Mouse (Mus musculus): ENCODE data around the gene Efhc1. TPM values are rescaled to one million over a fixed set of nuclear protein-coding genes. Genes with fewer than 3 reads are reported as not detected.

The Efhc1 gene
- total and polyA plus RNA-seq, 2 experiments from 2014 or later, result 1.6 to 15.6 TPM

GRCm38 (mm10) chr1:20925926-20926325 is 25.5 kb upstream of the Efhc1 start:
- Histone ChIP-seq H3K9ac (replicated peaks; ENCODE audit: low read length, poor library complexity, severe bottlenecking) (no peak overlapping the region), H3K4me2 (ENCODE audit: low read depth, low read length, poor library complexity, severe bottlenecking) (no peak overlapping the region), H3K27ac (ENCODE audit: low read depth, low read length) (no peak overlapping the region), H3K4me3 (ENCODE audit: low read depth, low read length) (no peak overlapping the region), H3K9me3 (ENCODE audit: low read length) (no peaks in the 10 kb centered on the region), H3K27me3 (ENCODE audit: insufficient read depth, low read length) (no peaks in the 10 kb centered on the region), H3K4me1 (ENCODE audit: insufficient read depth, low read length) (peaks cover 3% of the 10 kb centered on the region; the same call in 1 of the 2 replicates), H3K36me3 (ENCODE audit: insufficient read depth, low read length) (no peaks in the 10 kb centered on the region)
- TF ChIP-seq CTCF (IDR thresholded peaks at IDR 0.05), result no peak
- 95% methylated on average over 4 of the region's 4 CpGs for WGBS
- ATAC-seq (ENCODE audit: low FRiP score) (no peak), DNase-seq (ENCODE audit: low spot score) (no peak)

DNA sequence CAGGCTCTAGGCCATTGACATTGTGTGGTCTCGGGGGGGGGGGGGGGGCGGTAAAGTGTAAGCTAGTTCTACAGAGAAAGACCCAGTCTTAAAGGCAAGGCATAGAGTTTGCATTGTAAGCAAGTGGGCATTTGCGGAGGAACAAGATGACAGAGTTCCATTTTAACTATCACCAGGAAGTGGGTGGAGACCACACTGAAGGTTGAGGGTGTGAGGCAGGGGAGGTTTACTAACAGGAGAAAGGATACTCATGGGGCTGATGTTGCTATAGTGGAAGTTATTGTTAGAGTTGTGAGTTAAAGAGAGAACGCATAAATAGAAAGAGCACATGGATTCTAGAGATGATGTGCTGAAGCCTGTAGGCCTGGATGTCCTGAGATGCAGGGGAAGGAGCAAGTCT is 25.1 kb upstream of the Efhc1 start:
- Histone ChIP-seq H3K27ac (ENCODE audit: low read depth, low read length) (no peak overlapping the region), H3K9me3 (ENCODE audit: low read length) (no peaks in the 10 kb centered on the region), H3K9ac (replicated peaks; ENCODE audit: low read length, poor library complexity, severe bottlenecking) (no peak overlapping the region), H3K27me3 (ENCODE audit: insufficient read depth, low read length) (no peaks in the 10 kb centered on the region), H3K4me2 (ENCODE audit: low read depth, low read length, poor library complexity, severe bottlenecking) (no peak overlapping the region), H3K4me1 (ENCODE audit: insufficient read depth, low read length) (no peaks in the 10 kb centered on the region), H3K36me3 (ENCODE audit: insufficient read depth, low read length) (no peaks in the 10 kb centered on the region), H3K4me3 (ENCODE audit: low read depth, low read length) (no peak overlapping the region)
- DNase-seq (ENCODE audit: low spot score) (no peak), ATAC-seq (ENCODE audit: low FRiP score) (no peak)
- 94% methylated on average over 4 of the region's 4 CpGs for WGBS
- no peak for TF ChIP-seq CTCF (IDR thresholded peaks at IDR 0.05)

DNA sequence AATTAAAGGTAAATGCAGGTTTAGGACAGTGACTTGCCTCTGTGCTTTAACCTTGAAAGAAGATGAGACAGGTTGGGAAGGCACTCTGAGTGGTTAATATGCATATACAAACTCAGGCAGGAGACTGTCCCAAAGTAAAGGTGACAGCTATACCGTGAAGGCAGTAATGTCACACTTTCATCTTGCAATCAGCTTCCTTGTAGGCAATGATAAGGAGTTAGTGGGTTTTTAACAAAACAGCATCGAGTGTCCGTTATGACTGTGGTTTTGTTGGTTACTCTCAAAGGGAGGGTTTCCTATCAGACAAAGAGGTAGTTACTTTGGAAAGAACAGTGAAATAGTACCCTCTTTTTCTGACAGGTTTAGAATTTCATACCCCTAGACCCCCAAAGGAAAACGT is 22.9 kb upstream of the Efhc1 start:
- H3K4me3 ChIP-seq (ENCODE audit: low read depth, low read length), result no peak overlapping the region
- no peaks in the 10 kb centered on the region for H3K27me3 ChIP-seq (ENCODE audit: insufficient read depth, low read length)
- ATAC-seq (ENCODE audit: low FRiP score) (no peak), DNase-seq (ENCODE audit: low spot score) (no peak)
- H3K36me3 ChIP-seq (ENCODE audit: insufficient read depth, low read length), result 0 out of 2 replicates have a peak, but pooled peaks cover 2% of the 10 kb centered on the region
- 88% methylated on average over 4 of the region's 4 CpGs for WGBS
- H3K9me3 ChIP-seq (ENCODE audit: low read length), result no peaks in the 10 kb centered on the region
- no peaks in the 10 kb centered on the region for H3K4me1 ChIP-seq (ENCODE audit: insufficient read depth, low read length)
- H3K27ac ChIP-seq (ENCODE audit: low read depth, low read length), result no peak overlapping the region
- TF ChIP-seq CTCF (IDR thresholded peaks at IDR 0.05), result no peak
- no peak overlapping the region for H3K9ac ChIP-seq (replicated peaks; ENCODE audit: low read length, poor library complexity, severe bottlenecking)
- H3K4me2 ChIP-seq (ENCODE audit: low read depth, low read length, poor library complexity, severe bottlenecking), result no peak overlapping the region

DNA sequence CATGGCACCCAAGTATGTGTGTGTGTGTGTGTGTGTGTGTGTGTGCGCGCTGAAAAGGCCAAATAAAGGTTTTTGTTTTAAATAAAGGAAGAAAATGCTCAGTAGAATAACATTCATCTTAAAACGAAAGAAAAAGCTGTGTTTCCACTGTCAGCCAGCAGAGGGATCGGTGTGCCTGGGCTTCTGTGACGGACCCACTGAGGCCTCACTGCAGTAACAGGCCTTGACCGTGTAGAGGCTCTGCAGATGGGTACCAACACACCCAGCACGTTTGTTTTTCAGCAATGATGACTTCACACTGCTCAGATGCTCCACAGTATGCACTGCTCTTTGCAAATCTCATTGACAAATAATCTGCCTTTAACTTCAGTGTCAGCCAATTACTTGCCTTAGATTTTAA is 18.0 kb upstream of the Efhc1 start:
- H3K36me3 ChIP-seq (ENCODE audit: insufficient read depth, low read length), result peaks cover 21% of the 10 kb centered on the region
- H3K4me3 ChIP-seq (ENCODE audit: low read depth, low read length), result no peak overlapping the region
- H3K27me3 ChIP-seq (ENCODE audit: insufficient read depth, low read length), result no peaks in the 10 kb centered on the region
- 28% methylated on average over 7 of the region's 7 CpGs for WGBS
- no peaks in the 10 kb centered on the region for H3K9me3 ChIP-seq (ENCODE audit: low read length)
- DNase-seq (ENCODE audit: low spot score) (peak; percentile 83), ATAC-seq (ENCODE audit: low FRiP score) (peak; percentile 91)
- H3K27ac ChIP-seq (ENCODE audit: low read depth, low read length), result no peak overlapping the region
- H3K4me1 ChIP-seq (ENCODE audit: insufficient read depth, low read length), result no peaks in the 10 kb centered on the region
- no peak overlapping the region for H3K4me2 ChIP-seq (ENCODE audit: low read depth, low read length, poor library complexity, severe bottlenecking)
- H3K9ac ChIP-seq (replicated peaks; ENCODE audit: low read length, poor library complexity, severe bottlenecking), result no peak overlapping the region
- peak; percentile 82 for TF ChIP-seq CTCF (IDR thresholded peaks at IDR 0.05)

GRCm38 (mm10) chr1:20935106-20935505 is 16.3 kb upstream of the Efhc1 start:
- H3K27ac ChIP-seq (ENCODE audit: low read depth, low read length), result no peak overlapping the region
- no peak overlapping the region for H3K4me3 ChIP-seq (ENCODE audit: low read depth, low read length)
- TF ChIP-seq CTCF (IDR thresholded peaks at IDR 0.05), result no peak
- H3K36me3 ChIP-seq (ENCODE audit: insufficient read depth, low read length), result peaks cover 21% of the 10 kb centered on the region
- no peaks in the 10 kb centered on the region for H3K9me3 ChIP-seq (ENCODE audit: low read length)
- no peak overlapping the region for H3K9ac ChIP-seq (replicated peaks; ENCODE audit: low read length, poor library complexity, severe bottlenecking)
- H3K4me2 ChIP-seq (ENCODE audit: low read depth, low read length, poor library complexity, severe bottlenecking), result no peak overlapping the region
- 86% methylated on average over 22 of the region's 22 CpGs for WGBS
- no peaks in the 10 kb centered on the region for H3K4me1 ChIP-seq (ENCODE audit: insufficient read depth, low read length)
- H3K27me3 ChIP-seq (ENCODE audit: insufficient read depth, low read length), result no peaks in the 10 kb centered on the region
- ATAC-seq (ENCODE audit: low FRiP score), result no peak
- DNase-seq (ENCODE audit: low spot score), result peak; percentile 32

GRCm38 (mm10) chr1:20939046-20939445 is 12.4 kb upstream of the Efhc1 start:
- 21% methylated on average over 3 of the region's 3 CpGs for WGBS
- TF ChIP-seq CTCF (IDR thresholded peaks at IDR 0.05), result peak; percentile 92
- H3K27me3 ChIP-seq (ENCODE audit: insufficient read depth, low read length), result no peaks in the 10 kb centered on the region
- no peak overlapping the region for H3K27ac ChIP-seq (ENCODE audit: low read depth, low read length)
- no peaks in the 10 kb centered on the region for H3K9me3 ChIP-seq (ENCODE audit: low read length)
- H3K4me1 ChIP-seq (ENCODE audit: insufficient read depth, low read length), result no peaks in the 10 kb centered on the region
- no peak overlapping the region for H3K9ac ChIP-seq (replicated peaks; ENCODE audit: low read length, poor library complexity, severe bottlenecking)
- H3K36me3 ChIP-seq (ENCODE audit: insufficient read depth, low read length), result peaks cover 19% of the 10 kb centered on the region
- H3K4me3 ChIP-seq (ENCODE audit: low read depth, low read length), result no peak overlapping the region
- DNase-seq (ENCODE audit: low spot score), result peak; percentile 86
- 0 out of 2 replicates have a peak, but pooled peaks have one; percentile 38 for ATAC-seq (ENCODE audit: low FRiP score)
- H3K4me2 ChIP-seq (ENCODE audit: low read depth, low read length, poor library complexity, severe bottlenecking), result no peak overlapping the region
